Mouse (Mus musculus): ENCODE results near the gene Pon3. TPM values are rescaled to one million over a fixed set of nuclear protein-coding genes. Genes with fewer than 3 reads are reported as not detected.

The Pon3 gene
- polyA plus RNA-seq, 2 experiments: 7.2 to 7.3 TPM

GRCm38 (mm10) chr6:5287919-5288318 is 31.8 kb upstream of the Pon3 start:
- no peak for ATAC-seq (ENCODE audit: low FRiP score, low read depth)

DNA sequence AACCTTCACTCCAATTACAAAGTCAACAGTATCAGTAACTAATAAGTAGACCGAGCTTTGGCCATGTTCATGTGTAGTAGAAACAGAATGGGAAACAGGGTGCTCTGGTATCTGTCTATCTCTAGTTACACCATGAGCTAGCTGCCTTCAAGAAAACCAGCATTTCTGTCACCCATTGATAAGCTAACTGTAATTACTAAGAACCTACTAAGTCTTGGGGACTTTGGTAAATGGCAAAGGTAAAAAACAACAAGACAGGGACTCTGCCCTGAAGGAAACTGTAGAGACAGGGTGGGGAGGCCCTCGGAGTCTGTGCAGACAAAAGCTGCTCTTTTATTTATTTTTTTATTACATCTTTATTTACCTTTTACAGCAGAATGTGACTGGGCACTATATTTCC is 31.3 kb upstream of the Pon3 start:
- TF ChIP-seq POLR2A (IDR thresholded peaks at IDR 0.05; ENCODE audit: borderline replicate concordance, extremely low read depth, insufficient read depth, insufficient read length): no peak
- Histone ChIP-seq H3K4me2 (replicated peaks; ENCODE audit: low read depth, low read length, severe bottlenecking) (no peak overlapping the region), H3K4me3 (replicated peaks; ENCODE audit: low read length) (no peak overlapping the region), H3K36me3 (ENCODE audit: control insufficient read depth, insufficient read depth, low read length) (no peaks in the 10 kb centered on the region), H3K27me3 (ENCODE audit: control insufficient read depth, insufficient read depth, low read length) (no peaks in the 10 kb centered on the region), H3K4me1 (ENCODE audit: control insufficient read depth, insufficient read depth, low read length) (no peaks in the 10 kb centered on the region), H3K27ac (replicated peaks; ENCODE audit: low read depth, low read length) (no peak overlapping the region), H3K9ac (ENCODE audit: low read depth, low read length, severe bottlenecking) (no peak overlapping the region), H3K9me3 (ENCODE audit: control insufficient read depth, low read length) (no peaks in the 10 kb centered on the region)
- 67% methylated on average over 2 of the region's 2 CpGs for WGBS
- no peak for DNase-seq (ENCODE audit: low spot score)
- no peak for ATAC-seq (ENCODE audit: low FRiP score, low read depth)

More at GRCm38 (mm10) chr6:5287919-5288318, 31.8 kb upstream of the Pon3 start:
- Histone ChIP-seq H3K27me3 (ENCODE audit: control insufficient read depth, insufficient read depth, low read length) (no peaks in the 10 kb centered on the region), H3K9me3 (ENCODE audit: control insufficient read depth, low read length) (no peaks in the 10 kb centered on the region), H3K9ac (ENCODE audit: low read depth, low read length, severe bottlenecking) (no peak overlapping the region), H3K4me1 (ENCODE audit: control insufficient read depth, insufficient read depth, low read length) (no peaks in the 10 kb centered on the region), H3K36me3 (ENCODE audit: control insufficient read depth, insufficient read depth, low read length) (no peaks in the 10 kb centered on the region), H3K4me2 (replicated peaks; ENCODE audit: low read depth, low read length, severe bottlenecking) (no peak overlapping the region), H3K4me3 (replicated peaks; ENCODE audit: low read length) (no peak overlapping the region), H3K27ac (replicated peaks; ENCODE audit: low read depth, low read length) (no peak overlapping the region)
- no peak for DNase-seq (ENCODE audit: low spot score)
- 65% methylated on average over 5 of the region's 5 CpGs for WGBS
- TF ChIP-seq POLR2A (IDR thresholded peaks at IDR 0.05; ENCODE audit: borderline replicate concordance, extremely low read depth, insufficient read depth, insufficient read length): no peak

DNA sequence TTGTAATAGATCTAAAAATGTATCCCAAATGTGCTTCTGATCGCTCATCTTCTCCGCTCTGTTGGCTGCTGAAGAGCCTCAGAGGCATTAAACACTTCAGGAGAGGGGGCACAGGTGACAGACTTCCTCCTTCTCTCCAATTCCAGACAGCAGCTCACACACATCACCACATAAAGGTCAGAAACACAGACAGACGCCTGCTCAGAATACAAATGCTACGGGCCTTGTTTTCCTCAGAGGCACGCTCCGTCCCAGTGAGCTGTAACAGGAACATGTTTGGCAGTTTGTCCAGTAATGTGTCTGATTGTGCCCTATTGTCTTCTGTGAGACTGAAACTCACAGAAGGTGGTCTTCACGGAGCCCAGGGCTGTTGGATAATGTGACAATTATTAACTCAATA is 26.3 kb upstream of the Pon3 start:
- Histone ChIP-seq H3K9me3 (ENCODE audit: control insufficient read depth, low read length) (no peaks in the 10 kb centered on the region), H3K4me1 (ENCODE audit: control insufficient read depth, insufficient read depth, low read length) (no peaks in the 10 kb centered on the region), H3K4me3 (replicated peaks; ENCODE audit: low read length) (no peak overlapping the region), H3K36me3 (ENCODE audit: control insufficient read depth, insufficient read depth, low read length) (no peaks in the 10 kb centered on the region), H3K27me3 (ENCODE audit: control insufficient read depth, insufficient read depth, low read length) (no peaks in the 10 kb centered on the region), H3K4me2 (replicated peaks; ENCODE audit: low read depth, low read length, severe bottlenecking) (no peak overlapping the region), H3K27ac (replicated peaks; ENCODE audit: low read depth, low read length) (no peak overlapping the region), H3K9ac (ENCODE audit: low read depth, low read length, severe bottlenecking) (no peak overlapping the region)
- no peak for TF ChIP-seq POLR2A (IDR thresholded peaks at IDR 0.05; ENCODE audit: borderline replicate concordance, extremely low read depth, insufficient read depth, insufficient read length)
- 81% methylated on average over 7 of the region's 7 CpGs for WGBS
- no peak for DNase-seq (ENCODE audit: low spot score)
- ATAC-seq (ENCODE audit: low FRiP score, low read depth): no peak

- Histone ChIP-seq H3K36me3 (ENCODE audit: control insufficient read depth, insufficient read depth, low read length) (peaks cover 2% of the 10 kb centered on the region; the same call in 1 of the 2 replicates), H3K27me3 (ENCODE audit: control insufficient read depth, insufficient read depth, low read length) (no peaks in the 10 kb centered on the region), H3K27ac (replicated peaks; ENCODE audit: low read depth, low read length) (no peak overlapping the region), H3K9me3 (ENCODE audit: control insufficient read depth, low read length) (no peaks in the 10 kb centered on the region), H3K4me3 (replicated peaks; ENCODE audit: low read length) (no peak overlapping the region), H3K4me1 (ENCODE audit: control insufficient read depth, insufficient read depth, low read length) (no peaks in the 10 kb centered on the region), H3K4me2 (replicated peaks; ENCODE audit: low read depth, low read length, severe bottlenecking) (no peak overlapping the region), H3K9ac (ENCODE audit: low read depth, low read length, severe bottlenecking) (no peak overlapping the region)
- 47% methylated on average over 6 of the region's 6 CpGs for WGBS
- no peak for TF ChIP-seq POLR2A (IDR thresholded peaks at IDR 0.05; ENCODE audit: borderline replicate concordance, extremely low read depth, insufficient read depth, insufficient read length)
- no peak for DNase-seq (ENCODE audit: low spot score)
- ATAC-seq (ENCODE audit: low FRiP score, low read depth): no peak
These were observed 24.7 kb upstream of the Pon3 start for GRCm38 (mm10) chr6:5280576-5281305.

GRCm38 (mm10) chr6:5277972-5278371 is 21.9 kb upstream of the Pon3 start:
- 67% methylated on average over 5 of the region's 5 CpGs for whole genome bisulfite sequencing
- no peak for ATAC-seq (ENCODE audit: low FRiP score, low read depth)
- no peak overlapping the region for H3K27ac ChIP-seq (replicated peaks; ENCODE audit: low read depth, low read length)

More at GRCm38 (mm10) chr6:5277972-5278371, 21.9 kb upstream of the Pon3 start:
- Histone ChIP-seq H3K9ac (ENCODE audit: low read depth, low read length, severe bottlenecking) (no peak overlapping the region), H3K4me2 (replicated peaks; ENCODE audit: low read depth, low read length, severe bottlenecking) (no peak overlapping the region), H3K4me1 (ENCODE audit: control insufficient read depth, insufficient read depth, low read length) (no peaks in the 10 kb centered on the region), H3K27me3 (ENCODE audit: control insufficient read depth, insufficient read depth, low read length) (no peaks in the 10 kb centered on the region), H3K36me3 (ENCODE audit: control insufficient read depth, insufficient read depth, low read length) (peaks cover 9% of the 10 kb centered on the region), H3K9me3 (ENCODE audit: control insufficient read depth, low read length) (no peaks in the 10 kb centered on the region), H3K4me3 (replicated peaks; ENCODE audit: low read length) (no peak overlapping the region)
- no peak for TF ChIP-seq POLR2A (IDR thresholded peaks at IDR 0.05; ENCODE audit: borderline replicate concordance, extremely low read depth, insufficient read depth, insufficient read length)
- no peak for DNase-seq (ENCODE audit: low spot score)
